Mouse (Mus musculus): Measurements from ENCODE around the gene Cysltr2.

Cysltr2 gene

DNA sequence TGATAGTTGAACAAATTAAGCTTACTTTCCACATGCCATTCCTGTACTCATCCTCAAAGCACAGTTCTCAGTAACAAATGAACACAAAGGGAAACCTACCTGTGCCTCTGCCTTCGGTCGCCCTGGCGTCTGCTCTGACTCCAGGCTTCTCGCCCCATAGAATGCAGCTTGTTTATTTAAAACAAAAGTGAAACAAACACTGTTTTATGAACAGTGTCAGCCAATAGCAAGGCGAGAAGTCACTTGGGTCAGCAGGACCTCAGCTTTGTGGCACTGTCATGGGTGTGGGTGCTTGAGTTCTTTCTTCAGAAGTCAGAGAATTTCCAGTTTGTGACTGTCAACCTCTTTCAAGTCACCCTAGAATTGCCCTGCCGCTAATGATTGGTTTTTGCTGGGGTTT, at the start of gene Cysltr2:
Gene Cysltr2, minus strand, starts transcription at position 178 of the 400 bp plus-strand sequence.
- TF ChIP-seq CTCF (conservative IDR thresholded peaks at IDR 0.05; ENCODE audit: low read length): no peak
- no peak for TF ChIP-seq NANOG (IDR thresholded peaks at IDR 0.05; ENCODE audit: borderline replicate concordance, low read length)
- TF ChIP-seq POU5F1 (IDR thresholded peaks at IDR 0.05; ENCODE audit: borderline replicate concordance, low read length): no peak

DNA sequence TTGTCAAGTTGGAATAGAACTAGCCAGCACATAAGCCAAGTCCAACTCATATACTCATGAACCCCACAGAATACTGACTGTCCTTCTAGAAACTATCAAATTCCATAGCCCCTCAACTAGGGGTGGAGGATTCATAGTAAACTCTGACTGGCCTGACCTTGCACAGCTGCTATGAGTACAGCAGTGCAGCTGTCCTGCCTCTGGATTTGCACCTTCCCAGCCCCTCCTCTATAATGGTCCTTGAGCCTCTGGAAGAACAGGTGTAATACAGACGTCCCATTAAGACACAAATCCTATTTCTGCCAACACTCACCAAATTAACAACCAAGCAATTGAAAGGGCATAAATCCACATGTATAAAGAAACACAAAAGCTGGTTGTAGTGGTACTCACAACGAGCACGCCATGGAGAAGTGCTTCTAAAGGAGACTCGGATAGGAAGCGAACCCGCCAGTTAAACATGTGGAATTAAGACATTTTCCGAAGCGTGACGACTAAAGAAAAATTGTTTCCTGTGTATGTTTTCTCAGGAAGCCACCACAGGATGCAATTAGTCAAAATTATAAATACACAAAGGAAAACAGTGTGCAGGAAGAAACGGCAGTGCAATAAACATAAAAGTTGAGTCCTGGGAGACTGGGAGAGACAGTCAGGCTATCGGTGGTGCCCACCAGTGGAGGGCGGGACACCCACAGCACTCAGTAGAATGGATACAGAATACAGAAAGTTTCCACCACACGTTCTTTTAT, 46.1 kb upstream of the Cysltr2 start:
- H3K27me3 ChIP-seq (ENCODE audit: insufficient read depth, low read length): 0 out of 2 replicates have a peak, but pooled peaks cover 2% of the 10 kb centered on the region
- no peaks in the 10 kb centered on the region for H3K36me3 ChIP-seq (ENCODE audit: insufficient read depth, low read length)
- no peaks in the 10 kb centered on the region for H3K4me1 ChIP-seq (replicated peaks; ENCODE audit: low read depth, low read length)
- no peak overlapping the region for H3K4me3 ChIP-seq (replicated peaks; ENCODE audit: low read length)
- TF ChIP-seq CTCF (conservative IDR thresholded peaks at IDR 0.05; ENCODE audit: low read length): no peak
- no peak for TF ChIP-seq POU5F1 (IDR thresholded peaks at IDR 0.05; ENCODE audit: borderline replicate concordance, low read length)
- TF ChIP-seq NANOG (IDR thresholded peaks at IDR 0.05; ENCODE audit: borderline replicate concordance, low read length): no peak
- H3K9me3 ChIP-seq (ENCODE audit: low read length): peaks cover 6% of the 10 kb centered on the region; the same call in 1 of the 2 replicates

More for the DNA sequence above, at the start of gene Cysltr2:
- Histone ChIP-seq H3K4me1 (replicated peaks; ENCODE audit: low read depth, low read length) (no peaks in the 10 kb centered on the region), H3K9me3 (ENCODE audit: low read length) (peaks cover 25% of the 10 kb centered on the region), H3K4me3 (replicated peaks; ENCODE audit: low read length) (no peak within 1 kb of the TSS), H3K36me3 (ENCODE audit: insufficient read depth, low read length) (no peaks in the 10 kb centered on the region), H3K27me3 (ENCODE audit: insufficient read depth, low read length) (no peaks in the 10 kb centered on the region)

DNA sequence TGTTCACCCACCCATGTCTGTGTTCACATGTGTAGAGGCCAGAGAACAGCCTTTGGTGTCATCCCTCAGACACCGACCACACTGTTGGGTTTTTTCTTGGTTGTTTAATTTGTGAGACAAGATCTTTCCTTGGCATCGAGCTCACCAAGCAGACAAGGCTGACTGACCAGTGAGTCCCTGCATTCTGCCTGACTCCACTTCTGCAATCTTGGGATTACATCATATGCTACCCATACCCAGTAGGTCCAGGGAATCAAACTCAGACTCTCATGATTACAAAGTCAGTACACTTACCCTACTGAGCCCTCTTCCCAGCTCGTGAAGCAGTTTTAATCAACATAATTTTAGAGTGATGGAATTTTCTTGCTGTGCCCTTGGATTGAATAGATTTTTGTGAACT, 44.0 kb upstream of the Cysltr2 start:
- H3K4me1 ChIP-seq (replicated peaks; ENCODE audit: low read depth, low read length): no peaks in the 10 kb centered on the region

DNA sequence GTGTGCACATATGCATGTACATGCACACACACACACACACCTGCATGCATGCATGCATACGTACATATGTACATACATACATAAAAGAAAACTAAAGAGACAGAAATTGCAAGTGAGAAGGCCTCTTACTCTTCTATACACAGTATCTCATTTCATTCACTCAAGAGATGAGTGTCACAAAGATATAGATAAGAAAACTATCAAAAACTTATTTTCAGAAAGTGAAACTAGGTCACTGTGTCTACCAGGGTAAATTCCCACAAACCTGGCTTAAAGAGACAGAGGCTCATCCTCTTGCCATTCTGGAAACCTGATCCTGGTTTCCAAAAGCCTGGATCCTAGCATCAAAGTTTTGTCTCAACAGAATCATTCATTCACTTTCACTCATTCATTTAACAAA, 39.3 kb upstream of the Cysltr2 start:
- Histone ChIP-seq H3K4me1 (replicated peaks; ENCODE audit: low read depth, low read length) (no peaks in the 10 kb centered on the region), H3K4me3 (replicated peaks; ENCODE audit: low read length) (no peak overlapping the region), H3K27me3 (ENCODE audit: insufficient read depth, low read length) (no peaks in the 10 kb centered on the region), H3K9me3 (ENCODE audit: low read length) (0 out of 2 replicates have a peak, but pooled peaks cover 4% of the 10 kb centered on the region), H3K36me3 (ENCODE audit: insufficient read depth, low read length) (no peaks in the 10 kb centered on the region)
- TF ChIP-seq POU5F1 (IDR thresholded peaks at IDR 0.05; ENCODE audit: borderline replicate concordance, low read length) (no peak), CTCF (conservative IDR thresholded peaks at IDR 0.05; ENCODE audit: low read length) (no peak), NANOG (IDR thresholded peaks at IDR 0.05; ENCODE audit: borderline replicate concordance, low read length) (no peak)

More for the DNA sequence above, 44.0 kb upstream of the Cysltr2 start:
- H3K4me3 ChIP-seq (replicated peaks; ENCODE audit: low read length): no peak overlapping the region
- no peak for TF ChIP-seq POU5F1 (IDR thresholded peaks at IDR 0.05; ENCODE audit: borderline replicate concordance, low read length)
- TF ChIP-seq NANOG (IDR thresholded peaks at IDR 0.05; ENCODE audit: borderline replicate concordance, low read length): no peak
- TF ChIP-seq CTCF (conservative IDR thresholded peaks at IDR 0.05; ENCODE audit: low read length): no peak
- 0 out of 2 replicates have a peak, but pooled peaks cover 2% of the 10 kb centered on the region for H3K27me3 ChIP-seq (ENCODE audit: insufficient read depth, low read length)
- peaks cover 6% of the 10 kb centered on the region; the same call in 1 of the 2 replicates for H3K9me3 ChIP-seq (ENCODE audit: low read length)
- H3K36me3 ChIP-seq (ENCODE audit: insufficient read depth, low read length): no peaks in the 10 kb centered on the region

DNA sequence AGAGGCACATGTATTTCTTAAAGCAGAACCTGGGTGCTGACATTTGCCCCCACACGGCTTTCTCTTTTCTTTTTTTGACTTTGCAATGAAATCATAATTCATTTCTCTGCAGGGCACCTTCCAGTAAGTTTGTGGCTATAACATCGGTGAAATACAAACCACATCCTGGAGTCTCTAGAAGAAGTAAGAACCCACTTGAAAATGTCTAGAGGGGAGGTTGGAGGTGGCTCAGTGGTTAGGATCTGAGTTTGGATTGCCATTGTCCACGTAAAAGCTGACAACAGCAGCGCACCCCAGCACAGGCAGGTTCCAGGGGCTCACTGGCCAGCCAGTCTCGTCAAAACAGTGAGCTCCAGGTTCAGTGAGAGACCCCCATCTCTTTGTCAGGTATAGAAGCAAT, 38.8 kb upstream of the Cysltr2 start:
- no peak for TF ChIP-seq NANOG (IDR thresholded peaks at IDR 0.05; ENCODE audit: borderline replicate concordance, low read length)
- TF ChIP-seq CTCF (conservative IDR thresholded peaks at IDR 0.05; ENCODE audit: low read length): no peak
- TF ChIP-seq POU5F1 (IDR thresholded peaks at IDR 0.05; ENCODE audit: borderline replicate concordance, low read length): no peak
- H3K9me3 ChIP-seq (ENCODE audit: low read length): 0 out of 2 replicates have a peak, but pooled peaks cover 4% of the 10 kb centered on the region
- no peak overlapping the region for H3K4me3 ChIP-seq (replicated peaks; ENCODE audit: low read length)
- no peaks in the 10 kb centered on the region for H3K4me1 ChIP-seq (replicated peaks; ENCODE audit: low read depth, low read length)
- H3K27me3 ChIP-seq (ENCODE audit: insufficient read depth, low read length): no peaks in the 10 kb centered on the region
- no peaks in the 10 kb centered on the region for H3K36me3 ChIP-seq (ENCODE audit: insufficient read depth, low read length)

DNA sequence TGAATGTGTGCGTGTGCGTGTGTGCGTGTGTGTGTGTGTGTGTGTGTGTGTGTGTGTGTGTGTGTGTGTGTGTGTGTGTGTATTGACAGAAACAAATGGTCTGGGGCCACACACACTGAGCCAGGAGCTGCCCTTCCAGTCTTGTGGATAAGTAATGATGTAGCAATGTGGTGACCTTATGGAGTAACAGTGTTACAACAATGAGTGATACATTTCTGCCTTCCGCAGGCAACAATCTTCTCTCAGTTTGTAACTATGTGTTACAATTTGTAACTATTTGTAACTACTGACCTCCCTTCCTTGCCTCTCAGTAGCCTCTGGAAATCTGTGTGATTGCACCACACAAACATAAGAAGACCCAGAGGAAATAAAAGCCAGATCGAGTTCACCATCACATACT, 38.3 kb upstream of the Cysltr2 start:
- no peaks in the 10 kb centered on the region for H3K27me3 ChIP-seq (ENCODE audit: insufficient read depth, low read length)
- 0 out of 2 replicates have a peak, but pooled peaks cover 4% of the 10 kb centered on the region for H3K9me3 ChIP-seq (ENCODE audit: low read length)
- no peaks in the 10 kb centered on the region for H3K4me1 ChIP-seq (replicated peaks; ENCODE audit: low read depth, low read length)
- TF ChIP-seq NANOG (IDR thresholded peaks at IDR 0.05; ENCODE audit: borderline replicate concordance, low read length): no peak
- no peak for TF ChIP-seq CTCF (conservative IDR thresholded peaks at IDR 0.05; ENCODE audit: low read length)
- no peak overlapping the region for H3K4me3 ChIP-seq (replicated peaks; ENCODE audit: low read length)
- no peaks in the 10 kb centered on the region for H3K36me3 ChIP-seq (ENCODE audit: insufficient read depth, low read length)

DNA sequence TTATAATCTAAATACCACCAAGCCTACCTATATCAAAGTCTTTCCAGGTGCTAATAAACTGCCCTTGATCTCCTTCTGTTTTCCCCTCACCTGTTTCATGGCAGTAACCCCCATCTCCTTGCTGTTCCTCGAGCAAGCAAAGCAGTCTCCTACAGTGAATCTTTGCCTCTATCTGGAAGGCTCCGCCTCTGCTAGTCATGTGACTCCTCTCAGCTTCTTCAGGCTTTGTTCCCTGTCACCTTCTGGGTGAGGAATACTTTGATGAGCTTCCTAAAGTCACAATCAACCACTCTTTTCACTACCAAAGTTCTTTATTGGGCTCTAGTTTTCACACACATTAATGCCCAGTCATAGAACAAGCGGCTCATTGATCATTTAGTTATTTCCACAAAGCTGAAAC, 37.5 kb upstream of the Cysltr2 start:
- no peaks in the 10 kb centered on the region for H3K27me3 ChIP-seq (ENCODE audit: insufficient read depth, low read length)
- TF ChIP-seq CTCF (conservative IDR thresholded peaks at IDR 0.05; ENCODE audit: low read length): no peak
- TF ChIP-seq POU5F1 (IDR thresholded peaks at IDR 0.05; ENCODE audit: borderline replicate concordance, low read length): no peak
- TF ChIP-seq NANOG (IDR thresholded peaks at IDR 0.05; ENCODE audit: borderline replicate concordance, low read length): no peak
- 0 out of 2 replicates have a peak, but pooled peaks cover 4% of the 10 kb centered on the region for H3K9me3 ChIP-seq (ENCODE audit: low read length)
- H3K4me1 ChIP-seq (replicated peaks; ENCODE audit: low read depth, low read length): no peaks in the 10 kb centered on the region
- no peaks in the 10 kb centered on the region for H3K36me3 ChIP-seq (ENCODE audit: insufficient read depth, low read length)
- H3K4me3 ChIP-seq (replicated peaks; ENCODE audit: low read length): no peak overlapping the region

DNA sequence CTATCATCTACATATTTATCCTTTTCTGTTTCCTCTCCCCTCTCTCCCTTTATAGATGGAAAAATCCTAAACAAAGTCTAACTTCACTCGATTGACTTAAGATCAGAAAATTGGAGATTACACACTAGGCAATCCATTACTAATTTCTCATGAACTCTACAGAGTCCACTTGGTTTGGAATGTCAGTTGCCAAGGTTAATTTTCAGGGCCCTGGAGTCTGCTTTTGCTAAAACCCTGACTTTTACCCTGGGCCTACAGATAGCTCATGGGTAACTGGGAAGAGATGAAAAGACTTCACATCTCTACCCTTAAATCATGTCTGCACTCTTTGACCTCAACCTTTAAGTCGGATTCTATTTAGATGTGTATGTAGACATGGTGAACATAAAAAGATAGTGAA, 34.6 kb upstream of the Cysltr2 start:
- Histone ChIP-seq H3K4me1 (replicated peaks; ENCODE audit: low read depth, low read length) (no peaks in the 10 kb centered on the region), H3K9me3 (ENCODE audit: low read length) (0 out of 2 replicates have a peak, but pooled peaks cover 4% of the 10 kb centered on the region), H3K4me3 (replicated peaks; ENCODE audit: low read length) (no peak overlapping the region), H3K27me3 (ENCODE audit: insufficient read depth, low read length) (no peaks in the 10 kb centered on the region), H3K36me3 (ENCODE audit: insufficient read depth, low read length) (no peaks in the 10 kb centered on the region)
- no peak for TF ChIP-seq POU5F1 (IDR thresholded peaks at IDR 0.05; ENCODE audit: borderline replicate concordance, low read length)
- no peak for TF ChIP-seq CTCF (conservative IDR thresholded peaks at IDR 0.05; ENCODE audit: low read length)
- no peak for TF ChIP-seq NANOG (IDR thresholded peaks at IDR 0.05; ENCODE audit: borderline replicate concordance, low read length)

All from E14TG2a.4 (cell line).